Mouse (Mus musculus) c-Kit-positive CD71-positive TER-119-negative erythroid progenitor cells, embryonic 14.5 days (primary cell): ENCODE measurements at regions not wholly inside any gene's neighbourhood (a gene's known extent, or its start where the extent isn't known, plus 50 kb on each side); places are given as distances from the start of the nearest gene placed in this dataset.

ENCODE experiments used
- DNase-seq: peaks from one replicate; pipeline ENCODE4 v3.0.0-alpha.2; 2013; ENCODE audit warnings: low read depth

DNA sequence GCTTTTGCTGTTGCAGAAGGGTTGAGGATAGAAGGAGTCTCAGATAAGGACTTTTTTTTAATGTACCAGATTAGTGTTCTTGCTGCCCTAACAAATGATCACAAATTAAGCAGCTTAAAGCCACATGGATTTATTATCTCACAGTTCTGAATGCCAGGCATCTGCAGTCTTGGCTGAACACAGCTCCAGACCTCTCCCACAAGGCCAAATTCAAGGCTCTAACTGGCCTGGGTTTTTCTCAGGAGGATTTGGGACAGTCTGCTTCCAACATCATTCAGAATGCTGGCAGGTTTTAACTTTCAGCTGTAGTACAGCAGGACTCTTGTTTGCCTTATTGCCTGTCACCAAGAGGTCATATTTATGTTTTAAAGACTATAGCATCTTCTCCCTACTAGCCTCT, 329.7 kb upstream of the Chrm2 start:
- no peak for DNase-seq

DNA sequence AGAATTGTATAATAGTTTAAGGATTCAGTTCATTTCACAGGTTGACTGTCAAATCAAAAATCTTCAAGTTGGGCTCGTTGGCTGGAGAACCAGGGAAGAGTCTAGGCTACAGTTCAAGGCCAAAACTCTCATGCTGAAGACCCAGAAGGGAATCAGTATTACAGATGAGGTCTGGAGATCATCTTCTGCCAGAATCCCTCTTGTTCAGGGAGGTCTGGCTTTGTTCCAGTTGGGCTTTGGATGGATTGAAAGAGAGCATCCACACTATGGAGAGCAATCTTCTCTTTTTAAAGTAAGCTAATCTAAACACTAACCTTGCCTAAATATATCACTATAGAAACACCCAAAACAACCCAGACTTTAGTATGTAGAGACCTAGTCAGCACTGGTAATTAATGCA, 327.5 kb upstream of the Chrm2 start:
- no peak for DNase-seq

DNA sequence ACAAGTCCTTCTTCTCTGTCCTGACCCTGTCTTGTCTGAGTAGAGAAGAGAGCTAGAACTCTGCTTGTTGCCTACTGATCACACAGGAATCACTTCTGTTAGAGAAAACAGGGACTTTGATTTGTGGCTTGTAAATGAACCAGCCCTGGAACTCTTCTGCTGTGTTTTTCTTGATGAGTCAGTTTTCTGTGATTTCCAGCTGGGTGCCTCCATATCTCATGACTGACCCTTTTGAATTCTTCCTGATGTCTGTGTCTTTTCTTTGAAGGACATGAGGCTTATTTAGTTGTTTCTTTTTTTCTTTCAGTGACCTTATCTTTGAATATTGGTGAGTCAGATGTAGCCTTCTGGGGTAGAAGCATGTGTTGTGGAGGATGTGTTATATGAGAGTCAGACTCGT, 323.0 kb upstream of the Chrm2 start:
- DNase-seq = no peak

DNA sequence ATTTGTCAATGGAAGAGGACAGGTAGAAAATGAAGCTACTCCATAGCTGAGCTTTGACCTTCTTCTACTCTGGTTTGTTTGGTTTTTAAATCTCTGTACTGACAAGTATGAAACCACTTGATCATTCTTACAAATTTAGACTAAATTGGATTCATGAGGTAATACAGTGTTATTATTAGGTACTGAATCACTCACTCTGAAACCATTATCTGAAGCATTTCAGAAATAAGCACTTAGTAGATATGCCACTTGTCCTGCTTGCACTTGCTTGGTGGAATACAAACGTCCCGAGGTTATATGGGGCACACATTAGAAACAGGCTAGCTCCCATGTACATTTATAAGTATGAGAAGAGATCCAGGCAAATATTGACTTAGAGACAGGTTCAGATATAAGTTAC, 319.2 kb upstream of the Chrm2 start:
- no peak for DNase-seq

DNA sequence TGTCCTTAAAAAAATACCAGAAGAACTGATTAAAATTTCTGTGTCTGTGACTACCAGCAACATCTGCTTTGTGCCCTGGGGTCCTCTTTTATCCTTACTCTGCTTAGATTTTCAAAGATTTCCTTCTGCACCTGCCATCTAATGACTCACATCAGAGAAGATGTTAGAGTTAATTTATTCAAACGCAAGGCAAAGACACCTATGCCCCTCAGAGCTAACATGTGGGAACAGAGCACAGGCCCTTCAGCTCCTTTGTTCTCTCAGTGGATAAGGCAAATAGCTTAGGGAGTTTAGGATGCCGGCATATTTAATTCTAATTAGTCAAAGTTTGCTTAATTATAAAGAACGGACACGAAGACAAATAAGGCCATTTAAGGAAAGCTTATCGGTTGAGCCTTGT, 308.3 kb upstream of the Chrm2 start:
- no peak for DNase-seq

DNA sequence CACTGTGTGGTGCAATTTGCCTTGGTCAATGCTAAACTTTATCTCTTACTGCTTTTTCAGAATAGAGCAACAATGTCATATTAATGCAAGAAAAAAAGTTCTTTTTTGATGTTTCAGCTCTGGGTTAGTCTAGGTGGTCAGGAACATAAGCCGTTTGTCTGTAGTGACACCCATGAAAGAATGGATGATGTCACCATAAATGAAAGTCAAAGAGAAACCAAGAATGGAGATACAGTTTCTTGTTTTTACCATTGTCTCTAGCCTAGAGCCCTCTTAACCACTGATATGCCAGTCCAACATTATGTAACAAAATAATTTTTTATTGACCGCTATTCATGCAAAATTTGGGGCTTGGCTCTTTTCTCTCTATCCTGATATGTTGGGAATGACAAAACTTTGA, 294.3 kb upstream of the Chrm2 start:
- no peak for DNase-seq

DNA sequence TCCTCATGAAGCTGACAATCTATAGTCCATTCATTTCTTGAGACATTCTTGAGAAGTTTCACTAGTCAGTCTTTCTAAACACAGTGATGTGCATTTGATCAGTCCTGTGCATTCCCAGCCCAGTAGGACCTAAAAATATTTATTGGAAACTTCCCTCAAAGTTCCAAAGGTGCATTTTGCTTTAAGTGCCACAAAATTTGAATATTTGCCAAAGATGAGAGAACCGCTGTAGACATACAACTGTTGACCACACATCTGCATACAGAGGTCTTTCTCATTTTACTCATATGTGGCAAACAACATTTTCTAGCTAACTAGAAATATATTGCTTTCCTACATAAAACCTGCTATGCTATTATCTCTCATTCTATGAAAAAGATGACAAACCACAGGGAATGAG, 293.8 kb upstream of the Chrm2 start:
- no peak for DNase-seq

DNA sequence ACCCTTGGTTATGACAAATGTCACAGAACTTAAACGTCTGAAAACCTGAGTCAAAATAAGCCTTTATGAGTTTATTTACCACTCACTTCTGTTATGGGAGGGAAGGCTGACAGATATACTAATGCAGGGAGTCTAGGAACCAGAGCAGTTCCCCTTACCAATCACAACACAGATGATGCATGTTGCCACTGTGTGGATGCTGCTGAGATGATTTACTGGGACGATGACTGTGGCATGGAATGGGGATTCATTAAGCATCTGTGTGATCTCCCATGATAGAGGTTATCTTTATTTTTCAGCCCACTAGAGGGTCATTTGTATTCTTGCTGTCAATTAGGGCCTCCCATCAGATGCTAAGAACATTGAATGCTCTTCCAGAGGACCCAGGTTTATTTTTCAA, 290.5 kb upstream of the Chrm2 start:
- DNase-seq = no peak

DNA sequence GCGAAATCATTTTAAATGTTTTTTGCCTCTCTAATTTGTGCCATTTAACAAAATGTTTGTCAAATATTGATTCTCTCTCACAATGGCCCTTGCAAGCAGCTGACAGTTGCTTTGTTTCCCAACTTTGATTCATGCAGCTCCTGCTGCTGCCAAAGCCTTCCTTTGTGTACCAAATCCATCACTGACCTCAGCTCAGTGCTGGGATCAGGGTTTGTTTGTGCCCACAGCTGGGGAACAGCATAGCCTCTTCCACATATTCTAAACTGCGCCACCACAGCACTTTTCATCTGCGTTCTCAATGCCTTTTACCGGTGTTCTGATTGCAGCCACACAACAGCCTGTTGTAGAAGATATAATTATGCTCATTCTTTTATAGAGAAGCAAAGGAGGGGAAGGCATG, 289.7 kb upstream of the Chrm2 start:
- DNase-seq = no peak

DNA sequence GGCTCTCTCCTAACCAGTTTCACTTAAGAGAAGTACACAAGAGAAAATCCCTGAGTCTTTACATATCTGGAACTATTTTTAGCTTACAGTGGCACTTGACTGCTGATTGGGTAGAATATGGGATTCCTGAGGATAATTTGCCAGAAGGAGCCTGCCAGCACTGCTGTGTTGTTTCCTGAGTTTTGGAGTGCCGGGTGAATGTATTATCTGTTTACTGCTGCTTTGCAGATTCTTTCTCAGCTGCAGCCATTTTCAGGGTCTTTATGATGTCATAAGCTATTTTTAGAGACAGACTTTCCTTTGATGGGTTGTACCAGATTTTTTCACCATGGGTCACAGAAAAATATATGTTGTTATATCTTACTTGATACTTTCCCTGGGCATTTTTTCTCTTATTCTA, 279.1 kb upstream of the Chrm2 start:
- no peak for DNase-seq

DNA sequence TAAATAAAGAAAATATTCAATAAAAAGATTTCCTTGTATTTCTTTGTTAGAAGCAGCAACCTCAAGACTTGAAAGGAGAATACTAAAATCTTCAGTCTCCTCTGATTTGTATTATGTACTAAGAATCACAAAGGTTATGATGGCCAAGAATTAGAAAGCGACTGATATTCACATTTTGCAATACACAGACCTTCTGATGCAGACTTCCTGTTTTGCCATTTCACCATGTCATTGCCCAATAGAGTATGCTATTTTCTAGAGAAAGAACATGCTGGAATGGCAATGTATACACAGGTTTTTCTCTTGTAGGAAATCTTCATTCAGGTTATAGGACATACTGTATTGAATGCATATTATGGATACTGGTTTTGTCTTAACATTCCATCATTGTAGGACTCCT, 250.7 kb upstream of the Chrm2 start:
- no peak for DNase-seq

DNA sequence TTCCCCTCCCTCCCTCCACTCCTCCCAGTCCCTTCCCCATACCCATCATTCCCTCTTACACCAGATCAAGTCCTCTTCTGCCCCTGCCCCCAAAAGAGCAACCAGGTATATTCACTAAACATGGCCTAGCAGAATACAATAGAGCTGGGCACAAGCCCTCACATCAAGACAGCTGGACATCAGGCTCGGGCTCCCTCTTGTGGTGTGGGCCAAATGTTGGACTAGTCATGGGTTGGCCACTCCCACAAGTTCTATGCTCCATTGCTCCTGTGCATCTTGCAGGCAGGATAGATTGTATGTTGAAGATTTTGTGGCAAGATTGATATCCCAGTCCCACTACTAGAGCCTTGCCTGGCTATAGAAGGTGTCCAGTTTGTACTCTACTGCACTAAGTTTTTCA, 240.6 kb upstream of the Chrm2 start:
- no peak for DNase-seq

DNA sequence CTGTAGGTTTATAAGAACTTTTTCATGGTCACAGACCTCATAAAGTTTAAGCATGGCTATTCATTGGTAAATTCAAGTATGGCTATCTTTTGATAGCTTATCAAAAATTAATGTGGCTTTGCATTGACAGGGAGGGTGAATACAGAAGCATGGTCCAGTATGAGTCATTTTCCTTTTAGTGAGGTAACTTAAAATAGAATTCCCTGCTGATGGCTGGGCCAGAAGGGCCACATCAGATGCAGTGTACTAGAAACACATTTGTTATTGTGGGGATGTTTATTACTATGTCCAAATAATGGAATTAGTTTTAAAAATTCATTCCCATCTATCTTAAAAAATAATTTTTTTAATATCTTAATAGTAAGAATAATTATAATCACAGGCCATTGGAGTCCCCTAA, 213.4 kb upstream of the Chrm2 start:
- DNase-seq = no peak

DNA sequence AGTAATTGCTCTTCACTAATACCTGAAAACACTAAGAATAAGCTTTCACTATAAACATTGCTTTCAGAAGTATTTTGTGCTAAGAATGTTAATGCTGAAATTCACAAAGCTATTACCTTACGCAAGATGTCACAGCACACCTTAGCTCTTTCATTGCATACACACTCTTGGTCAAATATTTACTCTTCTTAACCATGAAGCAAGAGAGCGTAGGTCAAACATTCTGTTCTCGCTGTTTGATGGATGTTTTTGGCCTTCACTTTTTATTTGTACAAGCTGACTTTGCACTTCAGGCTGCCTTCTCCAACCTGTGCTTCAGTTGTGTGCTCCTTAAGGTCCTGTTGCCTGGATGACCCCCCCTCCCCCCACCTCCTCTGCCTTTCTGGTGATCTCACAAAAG, 212.8 kb upstream of the Chrm2 start:
- no peak for DNase-seq

DNA sequence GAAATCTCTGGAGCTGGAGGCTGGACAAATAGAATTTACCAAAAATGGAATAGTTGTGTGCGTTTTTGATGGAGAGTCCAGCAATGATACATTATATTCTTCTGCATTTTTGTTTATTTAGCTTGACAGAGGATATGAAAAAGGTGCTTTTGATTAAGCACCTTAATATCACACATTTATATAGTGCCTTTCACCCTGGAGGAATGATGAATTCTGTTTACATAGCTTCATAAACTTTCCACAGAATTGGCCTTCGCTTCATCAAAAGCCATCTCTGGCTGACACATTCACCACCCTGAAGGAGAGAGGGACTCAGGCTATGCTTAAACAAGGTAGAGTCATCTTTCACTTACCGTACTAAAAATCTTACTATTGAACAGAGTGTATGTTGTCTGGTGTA, 208.0 kb upstream of the Chrm2 start:
- no peak for DNase-seq

DNA sequence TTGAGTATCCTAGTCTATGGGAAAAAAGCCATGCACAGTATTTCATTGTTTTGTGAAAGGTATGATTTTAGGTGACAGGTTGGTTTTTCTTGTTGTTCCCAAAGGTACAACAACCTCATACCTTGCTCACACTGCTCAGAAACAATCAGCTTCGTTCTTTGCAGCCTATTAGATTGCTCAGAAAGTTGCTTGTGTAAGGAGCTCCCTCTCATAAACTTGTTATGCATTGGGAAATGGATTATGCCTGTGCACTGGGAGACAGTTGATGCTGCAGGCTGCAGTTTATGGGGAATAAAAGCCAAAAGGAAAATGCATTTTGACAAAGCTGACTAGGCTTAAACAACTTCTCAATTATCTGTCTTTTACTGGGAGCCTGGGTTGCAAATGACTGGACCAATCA, 205.2 kb upstream of the Chrm2 start:
- DNase-seq = no peak

DNA sequence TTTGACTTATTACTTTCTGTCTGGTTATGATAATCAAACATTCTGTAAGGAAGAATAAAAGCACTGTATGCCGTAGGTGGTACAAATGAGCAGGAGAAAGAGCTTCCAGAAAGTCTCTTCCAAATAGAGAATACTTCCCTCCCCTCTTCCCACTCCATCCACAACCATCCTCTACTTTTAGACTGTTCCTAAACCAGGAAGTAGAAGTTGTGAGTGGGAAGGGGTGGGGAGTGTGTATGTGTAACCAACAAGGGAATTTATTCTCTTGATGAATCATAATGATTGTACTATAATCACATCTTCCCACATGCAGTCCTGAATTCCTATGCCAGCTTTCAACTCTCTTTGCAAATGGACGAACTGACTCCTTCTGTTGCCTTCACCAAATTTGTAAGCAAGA, 181.2 kb upstream of the Chrm2 start:
- DNase-seq = no peak

DNA sequence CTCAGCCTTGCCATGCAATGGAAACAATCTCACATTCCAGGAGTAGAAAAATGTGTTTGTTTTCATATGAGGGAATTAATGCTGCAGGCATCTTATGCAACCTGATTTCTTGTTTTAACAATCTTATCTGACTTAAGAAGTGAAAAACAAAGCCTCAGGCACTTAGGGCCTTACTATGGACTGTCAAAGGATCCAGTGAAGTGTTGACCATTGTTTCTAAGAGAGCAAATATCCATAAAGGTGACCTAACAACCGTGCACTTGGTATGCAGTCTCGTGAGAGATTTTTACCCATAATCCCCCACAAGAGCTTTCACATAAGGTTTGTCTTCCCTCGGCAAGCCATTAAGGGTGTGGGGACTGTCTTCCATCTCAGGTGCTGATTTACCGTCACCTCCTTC, 166.6 kb upstream of the Chrm2 start:
- no peak for DNase-seq

DNA sequence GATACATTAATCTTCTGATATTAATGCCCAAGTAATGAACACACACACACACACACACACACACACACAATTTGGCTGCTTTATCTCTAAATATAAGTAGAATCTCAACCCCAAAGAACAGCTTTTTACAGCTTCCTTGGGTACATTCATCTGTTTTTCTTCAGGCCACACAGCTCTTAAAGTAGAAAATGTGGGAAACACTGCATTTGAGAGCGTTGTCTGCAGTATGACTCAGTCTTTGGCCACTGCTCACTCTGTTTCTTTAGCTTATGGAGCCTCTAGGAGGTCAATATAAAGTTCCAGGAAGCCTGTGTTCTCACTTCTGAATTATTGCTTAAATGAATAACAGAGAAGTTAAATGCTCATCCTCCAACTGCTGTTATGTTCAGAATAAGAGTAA, 153.4 kb upstream of the Chrm2 start:
- no peak for DNase-seq

DNA sequence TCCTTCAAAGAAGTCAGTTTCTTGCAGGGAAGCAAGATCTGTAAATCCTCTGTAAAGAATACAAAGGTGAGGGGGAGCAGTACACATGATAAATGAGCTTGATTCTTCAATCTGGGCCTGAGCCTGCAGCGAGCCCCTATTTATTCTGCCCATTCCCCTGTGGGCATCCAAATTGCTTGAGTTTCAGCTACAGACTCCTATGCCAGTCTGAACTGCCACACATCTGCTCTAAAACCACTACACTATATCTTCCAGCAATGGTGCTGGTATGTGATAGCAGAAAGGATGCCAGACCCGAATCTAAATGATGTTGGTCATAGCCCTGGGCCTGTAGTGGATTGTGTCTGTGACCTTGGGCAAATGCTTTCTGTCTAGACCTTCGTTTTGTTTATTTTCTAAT, 140.9 kb upstream of the Chrm2 start:
- DNase-seq = no peak

DNA sequence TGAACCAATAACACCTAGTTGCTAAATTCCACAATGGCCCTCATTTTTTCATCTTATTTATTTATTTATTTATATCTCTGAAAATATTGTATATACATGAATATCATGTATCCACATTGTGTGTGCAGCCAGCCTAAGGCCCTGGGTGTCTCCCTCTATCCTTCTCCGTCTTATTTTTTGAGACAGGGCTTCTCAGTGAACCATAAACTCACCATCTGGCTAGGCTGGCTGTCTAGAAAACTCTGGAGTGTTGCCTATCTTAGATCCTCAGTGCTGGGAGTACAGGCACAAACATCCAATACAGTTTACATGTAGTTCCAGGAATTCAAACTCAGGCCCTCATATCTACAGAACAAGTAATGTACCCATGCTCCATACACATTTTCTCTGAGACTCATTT, 139.7 kb upstream of the Chrm2 start:
- DNase-seq = no peak

DNA sequence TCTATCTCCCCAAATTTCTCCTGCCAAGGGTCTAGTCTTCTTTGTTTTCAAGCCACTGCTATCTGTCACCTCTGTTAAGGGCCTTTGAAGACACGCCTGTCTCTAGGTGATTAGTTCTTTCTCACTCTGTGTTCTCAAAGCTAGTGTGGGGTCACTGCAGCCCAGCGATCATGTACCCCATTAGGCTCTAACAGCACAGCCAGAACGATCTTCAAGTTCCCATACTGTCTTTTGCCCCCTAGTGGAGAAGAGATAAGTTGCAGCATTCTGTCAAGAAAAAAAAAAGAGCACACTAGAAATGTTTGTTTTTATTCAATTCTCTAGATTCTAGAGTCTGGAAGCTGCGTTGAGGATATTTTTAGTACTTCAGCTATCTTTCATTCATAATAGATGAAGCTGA, 138.8 kb upstream of the Chrm2 start:
- peak; percentile 4 for DNase-seq

DNA sequence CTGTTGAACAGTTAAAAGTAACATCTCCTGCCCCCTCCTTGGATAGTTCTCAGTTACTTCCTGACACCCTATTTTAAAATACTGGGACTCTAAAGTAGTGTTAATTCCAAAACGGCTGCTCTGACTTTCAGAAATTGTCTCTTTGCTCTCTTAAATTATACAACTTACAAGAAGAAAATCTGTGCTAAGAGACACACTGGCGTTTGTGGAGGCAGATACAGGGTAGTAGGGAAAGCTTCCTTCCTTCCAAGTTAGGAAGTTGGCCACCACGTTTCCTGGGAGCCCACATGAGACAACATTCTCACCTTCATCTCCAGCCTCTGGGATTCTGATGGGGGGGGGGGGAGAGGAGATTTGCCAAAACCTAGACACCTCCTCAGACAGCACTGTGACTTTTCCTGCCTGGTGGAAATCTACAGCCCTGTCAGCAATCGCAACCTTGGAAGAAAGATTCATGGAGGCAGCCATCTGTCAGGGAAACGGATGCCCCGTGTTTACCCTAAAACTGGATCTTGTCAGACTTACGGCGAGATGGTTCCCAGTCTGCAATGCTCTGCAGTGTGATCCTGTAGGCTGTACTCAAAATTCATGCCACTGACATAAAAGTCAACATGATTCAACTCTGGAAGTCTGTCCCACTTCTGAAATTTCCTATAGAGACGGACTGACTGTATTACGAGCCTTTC, 121.0 kb upstream of the Chrm2 start:
- DNase-seq = no peak

DNA sequence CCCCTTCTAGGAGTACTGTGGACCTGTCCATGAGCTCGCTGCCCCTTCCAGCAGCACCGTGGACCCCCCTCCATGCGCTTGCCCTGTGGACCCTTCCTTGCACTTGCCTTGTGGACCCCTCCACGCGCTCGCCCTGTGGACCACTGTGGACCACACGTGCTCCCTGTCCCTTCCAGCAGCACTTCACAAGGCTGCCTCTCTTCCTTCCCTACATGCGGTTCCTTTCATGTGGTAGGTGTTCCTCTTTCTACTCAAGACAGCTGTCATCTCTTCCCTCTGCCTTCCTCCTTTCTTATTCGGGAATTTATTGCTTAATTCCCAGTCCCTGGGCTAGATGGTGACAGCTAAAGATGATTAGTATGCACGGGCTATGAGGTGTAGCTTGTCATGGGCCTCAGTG, 101.2 kb upstream of the Chrm2 start:
- no peak for DNase-seq

DNA sequence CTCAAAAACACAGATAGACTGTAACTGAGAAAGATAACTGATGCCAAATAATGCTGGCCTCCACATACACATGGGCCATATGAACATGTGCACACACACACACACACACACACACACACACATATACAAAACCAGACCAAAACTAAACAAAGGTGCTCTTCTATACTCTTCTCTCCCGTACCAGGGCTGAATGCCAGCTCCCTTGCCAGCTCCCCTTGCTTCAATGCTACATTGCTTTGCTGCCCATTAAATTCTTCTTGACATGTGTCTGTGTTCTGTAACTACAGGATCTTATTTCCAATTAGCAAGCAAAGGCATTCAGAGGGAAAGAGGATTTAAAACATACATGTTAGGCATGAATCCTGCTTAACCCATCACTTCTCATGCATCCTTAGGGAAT, 74.3 kb upstream of the Chrm2 start:
- DNase-seq = no peak
